Mouse (Mus musculus) kidney, embryonic 14.5 days (tissue): ENCODE data around the gene Psmd9. TPM values are rescaled to one million over a fixed set of nuclear protein-coding genes. Genes with fewer than 3 reads are reported as not detected.

Source experiments
- ATAC-seq: fragments of 200-750 bp; cut with Nextera tagmentation; 2 replicates; pipeline ENCODE4 v1.8.0; 2017; ENCODE audit warnings: moderate number of reproducible peaks, mild to moderate bottlenecking, moderate TSS enrichment, moderate library complexity; ENCODE audit not compliant: low FRiP score, low TSS enrichment
- H3K27ac ChIP-seq: fragments of 300-500 bp; sonication (generic); 2 replicates; pipeline ENCODE4 v1.5.1; 2014; ENCODE audit warnings: low read depth, mild to moderate bottlenecking, low read length, moderate library complexity, mixed read lengths
- H3K27me3 ChIP-seq: fragments of 300-500 bp; sonication (generic); 2 replicates; pipeline ENCODE4 v1.6.1; 2014; ENCODE audit warnings: mild to moderate bottlenecking, low read length; ENCODE audit not compliant: control insufficient read depth, insufficient read depth
- H3K36me3 ChIP-seq: fragments of 300-500 bp; sonication (generic); 2 replicates; pipeline ENCODE4 v1.6.1; 2014; ENCODE audit warnings: low read length, mixed read lengths; ENCODE audit not compliant: control insufficient read depth, insufficient read depth
- H3K4me1 ChIP-seq: fragments of 300-500 bp; sonication (generic); 2 replicates; pipeline ENCODE4 v1.6.1; 2014; ENCODE audit warnings: low read length, mixed read lengths; ENCODE audit not compliant: control insufficient read depth, insufficient read depth
- H3K4me2 ChIP-seq: fragments of 300-500 bp; sonication (generic); replicated peaks from 2 replicates; pipeline ENCODE4 v1.6.1; 2014; ENCODE audit warnings: low read depth, mild to moderate bottlenecking, low read length
- H3K4me3 ChIP-seq: fragments of 300-500 bp; sonication (generic); 2 replicates; pipeline ENCODE4 v1.5.1; 2014; ENCODE audit warnings: mild to moderate bottlenecking, low read length
- H3K9ac ChIP-seq: fragments of 300-500 bp; sonication (generic); 2 replicates; pipeline ENCODE4 v1.6.1; 2014; ENCODE audit warnings: low read depth, mild to moderate bottlenecking, low read length, moderate library complexity
- H3K9me3 ChIP-seq: fragments of 300-500 bp; sonication (generic); 2 replicates; pipeline ENCODE4 v1.6.1; 2016; ENCODE audit warnings: low read length; ENCODE audit not compliant: control insufficient read depth
- WGBS: fragments of 180-500 bp; shearing (Covaris S2); extraction: QIAGEN DNeasy Blood & Tissue Kit; methylation state at CpG from one replicate; pipeline ENCODE4 v1.1.7; 2014; 5-methylcytosine and 5-hydroxymethylcytosine counted together
- polyA plus RNA-seq: library from polyadenylated mRNA; unstranded; fragments of >200 nt; fragmentation: Nextera tagmentation; extraction: Ambion mirVana; gene quantifications from 2 replicates; pipeline ENCODE4 v1.2.1, GENCODE M21; 2014

Psmd9 gene
- polyA plus RNA-seq, 1 experiment from 2014 or later: 73.9 TPM

- Histone ChIP-seq H3K36me3 (peaks cover 13% of the 10 kb centered on the region; the same call in 1 of the 2 replicates), H3K4me3 (peak overlapping the region; percentile 96), H3K4me2 (peak overlapping the region; percentile 100), H3K4me1 (peaks cover 58% of the 10 kb centered on the region), H3K9ac (peak overlapping the region; percentile 100), H3K27me3 (no peaks in the 10 kb centered on the region), H3K9me3 (no peaks in the 10 kb centered on the region), H3K27ac (peak overlapping the region; percentile 100)
- ATAC-seq: 0 out of 2 replicates have a peak, but pooled peaks have one; percentile 8
- 2% methylated on average over 30 of the region's 30 CpGs for WGBS
These were observed 33.5 kb upstream of the Psmd9 start for GRCm38 (mm10) chr5:123135471-123136360.

GRCm38 (mm10) chr5:123136361-123137043 is 32.7 kb upstream of the Psmd9 start:
- Histone ChIP-seq H3K4me3 (peak overlapping the region; percentile 96), H3K9me3 (no peaks in the 10 kb centered on the region), H3K27ac (peak overlapping the region; percentile 100), H3K4me2 (peak overlapping the region; percentile 100), H3K9ac (peak overlapping the region; percentile 100), H3K27me3 (no peaks in the 10 kb centered on the region), H3K4me1 (peaks cover 57% of the 10 kb centered on the region), H3K36me3 (peaks cover 13% of the 10 kb centered on the region; the same call in 1 of the 2 replicates)
- WGBS: 3% methylated on average over 13 of the region's 13 CpGs
- no peak for ATAC-seq

- Histone ChIP-seq H3K9me3 (no peaks in the 10 kb centered on the region), H3K4me1 (peaks cover 49% of the 10 kb centered on the region), H3K4me3 (peak overlapping the region; percentile 96), H3K9ac (peak overlapping the region; percentile 100), H3K27ac (peak overlapping the region; percentile 100), H3K27me3 (no peaks in the 10 kb centered on the region), H3K4me2 (peak overlapping the region; percentile 100), H3K36me3 (peaks cover 13% of the 10 kb centered on the region; the same call in 1 of the 2 replicates)
- WGBS: 5% methylated on average over 20 of the region's 20 CpGs
- ATAC-seq: no peak
These were observed 31.9 kb upstream of the Psmd9 start for GRCm38 (mm10) chr5:123137044-123137909.

- ATAC-seq: no peak
- Histone ChIP-seq H3K27me3 (no peaks in the 10 kb centered on the region), H3K4me2 (peak overlapping the region; percentile 100), H3K36me3 (peaks cover 13% of the 10 kb centered on the region; the same call in 1 of the 2 replicates), H3K4me3 (peak overlapping the region; percentile 96), H3K9ac (peak overlapping the region; percentile 100), H3K4me1 (peaks cover 46% of the 10 kb centered on the region), H3K27ac (peak overlapping the region; percentile 100), H3K9me3 (no peaks in the 10 kb centered on the region)
- WGBS: under 1% methylated on average over 6 of the region's 6 CpGs
These were observed 31.3 kb upstream of the Psmd9 start for GRCm38 (mm10) chr5:123137910-123138229.

GRCm38 (mm10) chr5:123138230-123138911 is 30.8 kb upstream of the Psmd9 start:
- H3K9me3 ChIP-seq: no peaks in the 10 kb centered on the region
- peaks cover 43% of the 10 kb centered on the region for H3K4me1 ChIP-seq
- H3K4me2 ChIP-seq: peak overlapping the region; percentile 100
- peak overlapping the region; percentile 100 for H3K27ac ChIP-seq
- H3K36me3 ChIP-seq: peaks cover 13% of the 10 kb centered on the region; the same call in 1 of the 2 replicates
- WGBS: under 1% methylated on average over 32 of the region's 40 CpGs
- no peaks in the 10 kb centered on the region for H3K27me3 ChIP-seq
- peak overlapping the region; percentile 100 for H3K9ac ChIP-seq
- ATAC-seq: peak; percentile 51
- peak overlapping the region; percentile 96 for H3K4me3 ChIP-seq

- Histone ChIP-seq H3K36me3 (peaks cover 12% of the 10 kb centered on the region; the same call in 1 of the 2 replicates), H3K4me2 (peak overlapping the region; percentile 100), H3K27ac (peak overlapping the region; percentile 100), H3K4me1 (peaks cover 45% of the 10 kb centered on the region), H3K27me3 (no peaks in the 10 kb centered on the region), H3K4me3 (peak overlapping the region; percentile 96), H3K9ac (peak overlapping the region; percentile 100), H3K9me3 (no peaks in the 10 kb centered on the region)
- no peak for ATAC-seq
- under 1% methylated on average over 39 of the region's 39 CpGs for WGBS
These were observed 30.1 kb upstream of the Psmd9 start for GRCm38 (mm10) chr5:123138953-123139721.

- H3K4me3 ChIP-seq: peak overlapping the region; percentile 96
- H3K4me1 ChIP-seq: peaks cover 44% of the 10 kb centered on the region
- ATAC-seq: no peak
- H3K9ac ChIP-seq: peak overlapping the region; percentile 100
- peak overlapping the region; percentile 100 for H3K27ac ChIP-seq
- no peaks in the 10 kb centered on the region for H3K27me3 ChIP-seq
- no peaks in the 10 kb centered on the region for H3K9me3 ChIP-seq
- H3K36me3 ChIP-seq: peaks cover 5% of the 10 kb centered on the region; the same call in 1 of the 2 replicates
- under 1% methylated on average over 28 of the region's 28 CpGs for WGBS
- peak overlapping the region; percentile 100 for H3K4me2 ChIP-seq
These were observed 29.2 kb upstream of the Psmd9 start for GRCm38 (mm10) chr5:123139722-123140627.
